Mouse (Mus musculus): ENCODE data around the gene Frrs1l.

The Frrs1l gene

GRCm38 (mm10) chr4:56990215-56990584 is at the start of gene Frrs1l:
Gene Frrs1l, minus strand, starts transcription at chr4:56990391.
- no peak for DNase-seq (ENCODE audit: low spot score)

DNA sequence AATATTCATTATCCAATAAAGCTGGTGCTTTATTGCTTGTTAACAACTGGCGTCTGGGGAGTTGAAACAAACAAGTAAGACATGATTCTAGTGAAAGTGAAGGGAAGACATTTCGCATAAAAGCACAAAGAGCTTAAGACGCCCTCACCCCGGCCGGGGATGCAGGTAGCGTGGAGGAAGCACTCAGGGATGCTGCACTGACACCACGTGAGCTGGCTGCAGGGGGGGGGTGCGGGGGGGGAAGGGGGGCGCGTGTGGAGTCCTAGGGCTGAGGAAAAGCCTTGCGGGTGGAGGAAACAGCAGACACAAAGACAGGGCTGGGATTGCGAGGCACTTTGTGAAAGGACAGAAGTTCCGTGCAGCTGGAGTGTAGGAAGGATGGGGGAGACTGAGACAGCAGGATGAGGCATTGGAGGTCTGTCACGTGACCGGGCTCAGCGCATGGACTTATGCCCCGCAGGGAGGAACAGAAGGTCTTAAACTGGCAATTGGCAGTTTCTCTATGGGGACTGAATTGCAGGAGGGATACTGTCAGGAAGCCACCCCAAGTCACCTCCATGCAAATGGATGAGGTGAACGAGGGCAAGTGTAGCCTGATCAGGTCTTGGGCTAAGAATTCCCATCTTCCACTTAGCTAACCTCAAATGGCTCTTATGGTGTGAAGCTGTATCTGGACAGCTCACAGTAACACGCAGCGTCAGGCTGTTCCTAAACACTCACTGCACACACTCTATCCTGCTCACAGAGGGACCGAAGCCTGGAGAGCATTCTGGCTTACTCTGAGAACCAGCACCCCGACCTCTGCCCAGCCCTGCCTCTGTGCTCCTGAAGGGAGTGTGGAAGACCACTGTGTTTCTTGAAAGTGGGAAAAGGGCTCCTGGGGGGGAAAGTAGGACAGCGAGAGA is 49.2 kb upstream of the Frrs1l start:
- DNase-seq (ENCODE audit: low spot score), result no peak

GRCm38 (mm10) chr4:57037554-57037953 is 47.4 kb upstream of the Frrs1l start:
- DNase-seq (ENCODE audit: low spot score), result no peak

DNA sequence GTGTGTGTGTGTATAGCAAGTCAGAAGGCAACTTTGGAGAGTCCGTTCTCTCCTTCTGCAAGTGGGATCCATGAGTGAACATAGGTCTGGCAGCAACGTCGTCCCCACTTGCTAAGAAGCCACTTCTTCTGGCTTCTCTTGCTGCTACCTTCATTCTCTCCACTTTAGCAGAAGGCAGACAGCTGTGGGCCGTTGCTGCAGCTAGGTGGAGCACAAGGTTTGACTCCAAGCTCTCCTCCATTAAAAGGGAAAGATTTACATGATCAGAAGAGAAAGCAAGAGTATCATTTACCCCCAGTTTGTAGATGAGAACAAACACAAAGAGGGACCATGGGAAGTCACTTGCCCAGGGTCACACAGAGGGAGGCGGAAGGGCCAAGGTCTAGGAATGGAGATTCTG is 44.0 kb upstream of the Frrs1l start:
- no peak for DNase-seq (ENCODE audit: low spot score)

GRCm38 (mm10) chr4:57031440-57031839 is 41.2 kb upstream of the Frrs1l start:
- DNase-seq (ENCODE audit: low spot score), result no peak

- no peak for DNase-seq (ENCODE audit: low spot score)
Observed at GRCm38 (mm10) chr4:57027954-57028353, 37.8 kb upstream of the Frrs1l start.

GRCm38 (mm10) chr4:57023527-57023926 is 33.3 kb upstream of the Frrs1l start:
- DNase-seq (ENCODE audit: low spot score), result no peak

DNA sequence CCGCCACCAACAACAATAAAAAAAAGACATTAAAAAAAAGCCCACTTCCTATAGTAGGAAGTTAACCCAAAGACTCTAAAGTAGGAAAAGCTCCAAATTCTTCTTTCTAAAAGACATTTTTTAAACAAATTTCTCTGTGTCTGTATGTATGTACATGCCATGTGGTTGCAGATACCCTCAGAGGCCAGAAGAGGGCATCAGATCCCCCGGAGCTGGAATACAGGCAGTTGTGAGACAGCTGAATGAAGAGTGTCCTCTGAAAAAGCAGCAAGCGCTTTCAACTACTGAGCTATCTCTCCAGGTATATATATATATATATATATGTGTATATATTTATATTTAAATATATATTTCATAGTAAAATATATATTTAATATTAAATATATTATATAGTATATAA is 31.1 kb upstream of the Frrs1l start:
- DNase-seq (ENCODE audit: low spot score), result no peak

GRCm38 (mm10) chr4:57017229-57017628 is 27.0 kb upstream of the Frrs1l start:
- peak; percentile 68 for DNase-seq (ENCODE audit: low spot score)

- DNase-seq (ENCODE audit: low spot score), result no peak
Observed at GRCm38 (mm10) chr4:57016366-57017171, 26.4 kb upstream of the Frrs1l start.

DNA sequence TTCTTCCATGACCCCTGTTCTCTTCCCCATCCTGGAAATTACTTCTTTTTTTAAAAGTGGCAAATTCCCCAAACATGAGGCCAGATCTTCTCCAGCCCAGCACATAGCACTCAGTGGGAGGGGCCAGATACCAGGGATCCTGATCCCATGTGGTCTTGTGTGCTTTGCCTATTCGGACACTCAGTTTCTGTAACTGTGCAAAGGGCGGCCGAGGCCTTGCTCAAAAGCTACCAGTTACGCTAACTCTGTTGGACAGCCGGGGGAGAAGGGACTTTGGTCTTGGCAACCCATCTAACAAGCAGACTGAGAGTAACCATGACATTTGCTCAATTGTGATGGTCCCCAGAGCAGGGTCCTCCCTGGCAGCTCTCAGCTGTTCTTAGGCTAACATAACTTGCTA is 24.8 kb upstream of the Frrs1l start:
- DNase-seq (ENCODE audit: low spot score), result no peak

GRCm38 (mm10) chr4:57011454-57012046 is 21.4 kb upstream of the Frrs1l start:
- DNase-seq (ENCODE audit: low spot score), result no peak

DNA sequence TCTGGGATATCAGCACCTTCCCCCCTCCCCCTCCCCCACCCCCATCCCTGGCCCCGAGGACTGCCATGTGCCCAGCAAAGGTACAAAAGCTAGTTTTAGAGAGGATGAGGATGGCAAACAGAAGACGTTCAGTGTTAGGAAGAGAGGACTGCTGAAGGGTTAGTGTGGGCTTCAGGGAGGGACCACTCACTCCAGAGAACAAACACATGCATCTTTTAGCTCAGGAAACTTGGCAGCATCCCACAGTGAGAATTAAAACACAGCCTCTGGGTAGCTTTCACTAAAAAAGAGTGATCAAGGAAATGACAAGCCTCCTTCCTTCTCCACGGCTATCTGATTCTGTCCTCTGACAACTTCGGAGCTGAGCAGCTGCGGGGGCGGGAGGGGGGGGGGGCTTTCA is 20.7 kb upstream of the Frrs1l start:
- no peak for DNase-seq (ENCODE audit: low spot score)

DNA sequence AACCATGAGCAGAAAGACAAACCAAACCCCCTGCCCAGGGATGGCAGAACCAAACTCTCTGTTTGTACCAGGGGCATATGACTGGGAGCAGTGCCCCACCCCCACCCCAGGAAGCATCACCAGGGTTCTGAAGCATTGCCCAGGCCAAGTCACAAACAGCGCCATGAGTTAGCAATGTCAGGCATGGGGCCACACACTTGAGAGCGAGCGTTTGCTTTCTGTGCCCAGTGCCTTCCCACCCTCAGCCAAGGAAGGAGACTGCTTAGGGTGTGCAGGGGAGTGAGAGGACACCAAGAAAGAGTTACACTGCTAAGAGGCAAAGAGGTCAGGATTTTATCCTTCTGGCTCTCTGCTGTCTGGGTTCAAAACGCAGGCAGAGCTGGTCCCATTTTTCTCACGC is 20.2 kb upstream of the Frrs1l start:
- no peak for DNase-seq (ENCODE audit: low spot score)

- DNase-seq (ENCODE audit: low spot score), result no peak
Observed at GRCm38 (mm10) chr4:57007717-57008116, 17.5 kb upstream of the Frrs1l start.

GRCm38 (mm10) chr4:57005011-57005410 is 14.8 kb upstream of the Frrs1l start:
- no peak for DNase-seq (ENCODE audit: low spot score)

DNA sequence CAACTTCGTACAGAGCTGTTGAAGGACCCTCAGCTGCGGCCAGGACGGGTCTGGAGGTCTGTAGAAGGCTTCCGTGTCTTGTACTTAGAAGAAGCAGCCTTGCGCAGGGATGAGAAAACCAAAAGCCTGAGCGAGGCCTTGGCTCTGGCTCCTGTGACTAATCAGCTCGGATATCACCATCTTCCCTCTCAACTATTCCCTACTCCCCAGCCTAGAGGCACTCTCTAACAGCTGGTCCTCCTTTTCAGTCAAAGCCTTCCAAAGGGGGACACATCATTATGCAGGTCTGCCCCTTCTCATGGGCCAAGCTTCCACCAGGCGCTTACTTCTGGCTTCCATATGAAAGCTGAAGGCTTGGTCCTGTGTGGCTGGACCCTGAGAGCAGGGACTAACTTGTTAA is 13.7 kb upstream of the Frrs1l start:
- no peak for DNase-seq (ENCODE audit: low spot score)

- no peak for DNase-seq (ENCODE audit: low spot score)
Observed at GRCm38 (mm10) chr4:57002751-57003150, 12.6 kb upstream of the Frrs1l start.

DNA sequence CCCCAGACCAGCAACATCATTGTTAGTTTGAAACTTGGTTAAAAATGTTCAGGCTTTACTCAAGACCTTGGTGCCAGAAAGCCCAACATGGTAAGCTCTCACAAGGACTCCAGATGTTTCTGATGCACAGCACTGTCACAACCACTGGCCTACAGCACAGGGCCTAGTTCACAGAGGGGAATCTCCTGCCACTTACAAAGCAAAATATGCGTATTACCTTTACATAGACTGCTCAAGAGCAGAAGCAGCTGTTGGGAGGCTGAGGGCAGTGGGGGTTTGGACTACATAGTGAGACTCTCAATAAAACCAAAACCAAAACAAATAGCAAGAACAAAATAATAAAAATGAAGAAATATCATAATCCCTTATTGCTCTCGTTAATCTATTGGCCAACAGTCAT is 11.2 kb upstream of the Frrs1l start:
- no peak for DNase-seq (ENCODE audit: low spot score)

DNA sequence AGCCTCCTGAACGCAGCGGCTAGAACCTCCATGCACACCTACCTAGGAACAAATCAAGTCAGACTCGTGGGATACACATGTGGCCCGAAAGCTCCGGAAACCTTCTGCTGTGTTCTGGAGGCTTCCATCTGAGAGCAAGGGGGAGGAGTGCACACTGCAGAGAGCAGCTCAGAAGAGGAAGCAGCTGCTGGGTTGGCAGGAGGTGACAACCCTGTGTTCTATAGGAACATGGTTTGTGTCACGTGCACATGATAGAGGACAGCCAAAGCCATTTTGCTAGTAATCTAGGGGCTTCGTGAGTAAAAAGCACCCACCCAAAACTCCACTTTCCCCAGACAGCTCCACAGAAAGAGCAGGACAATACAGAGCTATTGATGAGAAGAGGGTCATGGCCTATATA is 3.1 kb upstream of the Frrs1l start:
- DNase-seq (ENCODE audit: low spot score), result no peak

DNA sequence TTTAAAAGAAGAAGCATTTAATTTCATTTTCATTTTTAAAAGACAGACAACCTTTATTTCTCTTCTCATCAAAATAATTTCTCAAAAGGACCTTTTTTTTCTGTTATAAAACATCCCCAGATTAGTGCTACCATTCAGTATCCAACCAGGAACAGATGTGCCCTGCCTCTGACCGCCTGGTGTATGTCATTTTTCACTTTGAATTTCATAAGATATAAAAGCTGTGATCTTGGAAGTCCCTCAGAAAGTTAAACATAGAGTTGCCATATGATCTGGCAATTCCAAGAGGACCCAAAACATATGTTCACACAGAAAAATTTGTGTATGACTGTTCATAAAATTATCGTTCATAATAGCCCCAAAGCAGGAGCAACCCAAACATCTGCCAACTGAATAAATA is 1.8 kb upstream of the Frrs1l start:
- no peak for DNase-seq (ENCODE audit: low spot score)

- no peak for DNase-seq (ENCODE audit: low spot score)
Observed at GRCm38 (mm10) chr4:56989431-56990214, 568 bp downstream of the Frrs1l start.
